Mouse (Mus musculus): ENCODE measurements at regions not wholly inside any gene's neighbourhood (a gene's known extent, or its start where the extent isn't known, plus 50 kb on each side); places are given as distances from the start of the nearest gene placed in this dataset.
"Not testable (repeated sequence)": the region's sequence is repeated elsewhere in the genome, so short reads cannot be mapped to it uniquely, and the experiment has no call there.

GRCm38 (mm10) chr9:33681129-33681528, 804.6 kb upstream of the Kirrel3 start:
- intact Hi-C loops (cut with DNase I) = no loop called here
- DNase-seq = peak in 1 of 2 experiments; percentile 2

- intact Hi-C loops (cut with DNase I) = no loop called here
- DNase-seq = no peak
Observed at GRCm38 (mm10) chr9:33691731-33692130, 794.0 kb upstream of the Kirrel3 start.

- DNase-seq = no peak
- intact Hi-C loops (cut with DNase I) = no loop called here
Observed at GRCm38 (mm10) chr9:33717614-33718013, 768.1 kb upstream of the Kirrel3 start.

GRCm38 (mm10) chr9:33724811-33725210, 760.9 kb upstream of the Kirrel3 start:
- no peak for DNase-seq
- intact Hi-C loops (cut with DNase I) = no loop called here

- intact Hi-C loops (cut with DNase I) = not testable (repeated sequence)
Observed at GRCm38 (mm10) chr9:33728058-33728457, 757.6 kb upstream of the Kirrel3 start.

GRCm38 (mm10) chr9:33760701-33761100, 725.0 kb upstream of the Kirrel3 start:
- intact Hi-C loops (cut with DNase I) = no loop called here
- DNase-seq = no peak

More at GRCm38 (mm10) chr9:33728058-33728457, 757.6 kb upstream of the Kirrel3 start:
- not testable (repeated sequence) for DNase-seq

- DNase-seq = no peak
- intact Hi-C loops (cut with DNase I) = no loop called here
Observed at GRCm38 (mm10) chr9:33766235-33766634, 719.5 kb upstream of the Kirrel3 start.

- DNase-seq = no peak
- intact Hi-C loops (cut with DNase I) = no loop called here
Observed at GRCm38 (mm10) chr9:33769811-33770210, 715.9 kb upstream of the Kirrel3 start.

GRCm38 (mm10) chr9:33774178-33774577, 711.5 kb upstream of the Kirrel3 start:
- intact Hi-C loops (cut with DNase I) = no loop called here
- DNase-seq = no peak

GRCm38 (mm10) chr9:33790617-33791016, 695.1 kb upstream of the Kirrel3 start:
- intact Hi-C loops (cut with DNase I) = no loop called here
- DNase-seq = no peak

- no peak for DNase-seq
- intact Hi-C loops (cut with DNase I) = no loop called here
Observed at GRCm38 (mm10) chr9:33800250-33800649, 685.4 kb upstream of the Kirrel3 start.

GRCm38 (mm10) chr9:33800763-33801162, 684.9 kb upstream of the Kirrel3 start:
- intact Hi-C loops (cut with DNase I) = no loop called here
- DNase-seq = no peak

GRCm38 (mm10) chr9:33814739-33815368, 670.8 kb upstream of the Kirrel3 start:
- no peak for DNase-seq
- intact Hi-C loops (cut with DNase I) = no loop called here

GRCm38 (mm10) chr9:33822574-33823394, 662.9 kb upstream of the Kirrel3 start:
- DNase-seq = no peak
- intact Hi-C loops (cut with DNase I) = no loop called here

- intact Hi-C loops (cut with DNase I) = no loop called here
Observed at GRCm38 (mm10) chr9:33826116-33826515, 659.6 kb upstream of the Kirrel3 start.

GRCm38 (mm10) chr9:33827409-33827808, 658.3 kb upstream of the Kirrel3 start:
- no peak for DNase-seq
- intact Hi-C loops (cut with DNase I) = no loop called here

More at GRCm38 (mm10) chr9:33826116-33826515, 659.6 kb upstream of the Kirrel3 start:
- no peak for DNase-seq

GRCm38 (mm10) chr9:33837666-33838380, 647.9 kb upstream of the Kirrel3 start:
- intact Hi-C loops (cut with DNase I) = no loop called here
- DNase-seq = no peak

- DNase-seq = no peak
- intact Hi-C loops (cut with DNase I) = loop anchor here (10.0 kb wide), 1 partner anchor 1165 kb away; no protein-coding TSS in a partner anchor
Observed at GRCm38 (mm10) chr9:33849623-33850022, 636.1 kb upstream of the Kirrel3 start.

- DNase-seq = peak in 1 of 2 experiments; percentile 2
- intact Hi-C loops (cut with DNase I) = loop anchor here (10.0 kb wide), 1 partner anchor 1165 kb away; no protein-coding TSS in a partner anchor
Observed at GRCm38 (mm10) chr9:33850024-33850423, 635.7 kb upstream of the Kirrel3 start.

- peak in 1 of 2 experiments; percentile 3 for DNase-seq
- intact Hi-C loops (cut with DNase I) = loop anchor here (10.0 kb wide), 1 partner anchor 1164 kb away; no protein-coding TSS in a partner anchor
Observed at GRCm38 (mm10) chr9:33850993-33851392, 634.7 kb upstream of the Kirrel3 start.

GRCm38 (mm10) chr9:33856169-33856568, 629.5 kb upstream of the Kirrel3 start:
- intact Hi-C loops (cut with DNase I) = loop anchor here (10.0 kb wide), 1 partner anchor 1159 kb away; no protein-coding TSS in a partner anchor
- peak; percentile 25 to 38 for DNase-seq

Data from heart, postnatal 36 days (tissue).